Mouse (Mus musculus) midbrain, embryonic 14.5 days (tissue): ENCODE data around the gene Cyb5r4. TPM values are rescaled to one million over a fixed set of nuclear protein-coding genes. Genes with fewer than 3 reads are reported as not detected.
"Not testable (repeated sequence)": the region's sequence is repeated elsewhere in the genome, so short reads cannot be mapped to it uniquely, and the experiment has no call there.

Experiments used
- ATAC-seq: fragments of 200-750 bp; cut with Nextera tagmentation; 2 replicates; pipeline ENCODE4 v1.8.0; 2017; ENCODE audit warnings: moderate number of reproducible peaks, moderate library complexity; ENCODE audit not compliant: low FRiP score, low TSS enrichment
- DNase-seq: peaks from one replicate; pipeline ENCODE4 v3.0.0-alpha.2; 2015
- H3K27ac ChIP-seq: fragments of 300-500 bp; sonication (generic); replicated peaks from 2 replicates; pipeline ENCODE4 v1.5.1; 2014; ENCODE audit warnings: mild to moderate bottlenecking, low read depth, low read length, moderate library complexity
- H3K27me3 ChIP-seq: fragments of 300-500 bp; sonication (generic); 2 replicates; pipeline ENCODE4 v1.6.1; 2014; ENCODE audit warnings: low read length, control low read depth, mixed read lengths; ENCODE audit not compliant: control insufficient read depth, insufficient read depth
- H3K36me3 ChIP-seq: fragments of 300-500 bp; sonication (generic); 2 replicates; pipeline ENCODE4 v1.6.1; 2014; ENCODE audit warnings: low read length, control low read depth; ENCODE audit not compliant: control insufficient read depth, insufficient read depth
- H3K4me1 ChIP-seq: fragments of 300-500 bp; sonication (generic); 2 replicates; pipeline ENCODE4 v1.6.1; 2014; ENCODE audit warnings: mild to moderate bottlenecking, antibody characterized with exemption, low read length, control low read depth; ENCODE audit not compliant: control insufficient read depth, insufficient read depth
- H3K4me2 ChIP-seq: fragments of 300-500 bp; sonication (generic); 2 replicates; pipeline ENCODE4 v1.6.1; 2014; ENCODE audit warnings: mild to moderate bottlenecking, low read length, moderate library complexity
- H3K4me3 ChIP-seq: fragments of 300-500 bp; sonication (generic); replicated peaks from 2 replicates; pipeline ENCODE4 v1.5.1; 2014; ENCODE audit warnings: low read depth, low read length
- H3K9ac ChIP-seq: fragments of 300-500 bp; sonication (generic); replicated peaks from 2 replicates; pipeline ENCODE4 v1.6.1; 2014; ENCODE audit warnings: mild to moderate bottlenecking, low read length, moderate library complexity
- H3K9me3 ChIP-seq: fragments of 300-500 bp; sonication (generic); 2 replicates; pipeline ENCODE4 v1.6.1; 2016; ENCODE audit warnings: low read length, control low read depth, mixed read lengths; ENCODE audit not compliant: control insufficient read depth
- WGBS: fragments of 180-500 bp; shearing (Covaris S2); extraction: QIAGEN DNeasy Blood & Tissue Kit; methylation state at CpG from one replicate; pipeline ENCODE4 v1.1.7; 2014; 5-methylcytosine and 5-hydroxymethylcytosine counted together
- polyA plus RNA-seq: library from polyadenylated mRNA; unstranded; fragments of >200 nt; fragmentation: Nextera tagmentation; extraction: Ambion mirVana; gene quantifications from 2 replicates; pipeline ENCODE4 v1.2.1, GENCODE M21; 2014

Cyb5r4 gene
- polyA plus RNA-seq, 1 experiment from 2014 or later: 69.7 TPM

GRCm38 (mm10) chr9:87049425-87049824, 27.6 kb downstream of the Cyb5r4 start:
- no peaks in the 10 kb centered on the region for H3K9me3 ChIP-seq
- ATAC-seq (no peak), DNase-seq (peak; percentile 19)
- H3K4me1 ChIP-seq: no peaks in the 10 kb centered on the region
- no peak overlapping the region for H3K4me2 ChIP-seq
- no peak overlapping the region for H3K9ac ChIP-seq
- no peaks in the 10 kb centered on the region for H3K27me3 ChIP-seq
- H3K27ac ChIP-seq: no peak overlapping the region
- H3K4me3 ChIP-seq: no peak overlapping the region
- 75% methylated on average over 4 of the region's 4 CpGs for WGBS
- peaks cover 24% of the 10 kb centered on the region for H3K36me3 ChIP-seq

GRCm38 (mm10) chr9:87055547-87056235, 33.9 kb downstream of the Cyb5r4 start:
- 91% methylated on average over 11 of the region's 11 CpGs for WGBS

DNA sequence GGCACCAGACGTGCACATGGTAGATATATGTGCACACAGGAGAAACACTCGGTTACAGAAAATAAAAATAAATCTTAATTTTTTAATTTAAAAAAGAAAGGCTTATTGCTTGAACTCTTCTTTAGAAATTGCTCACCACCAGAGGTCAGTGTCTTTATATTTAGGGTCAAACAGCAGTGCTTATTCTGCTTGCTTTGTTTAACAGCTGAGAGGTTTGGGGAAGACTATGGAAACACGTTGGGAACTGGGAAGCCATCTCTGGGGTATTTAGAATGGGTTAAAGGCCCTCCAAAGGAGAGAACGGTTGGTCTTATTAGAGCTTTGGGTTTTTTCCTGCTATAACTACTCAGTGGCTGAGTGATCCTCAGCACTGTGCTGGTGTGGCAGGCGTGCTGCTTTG, 40.5 kb downstream of the Cyb5r4 start:
- no peak overlapping the region for H3K4me3 ChIP-seq
- H3K4me1 ChIP-seq: no peaks in the 10 kb centered on the region
- peaks cover 43% of the 10 kb centered on the region for H3K36me3 ChIP-seq
- no peak overlapping the region for H3K9ac ChIP-seq
- no peak overlapping the region for H3K27ac ChIP-seq
- H3K9me3 ChIP-seq: no peaks in the 10 kb centered on the region
- H3K27me3 ChIP-seq: no peaks in the 10 kb centered on the region
- DNase-seq: peak; percentile 53
- WGBS: 80% methylated on average over 5 of the region's 5 CpGs
- no peak overlapping the region for H3K4me2 ChIP-seq
- ATAC-seq: no peak

More at GRCm38 (mm10) chr9:87055547-87056235, 33.9 kb downstream of the Cyb5r4 start:
- no peaks in the 10 kb centered on the region for H3K4me1 ChIP-seq
- H3K9me3 ChIP-seq: no peaks in the 10 kb centered on the region
- ATAC-seq (no peak), DNase-seq (no peak)
- H3K27me3 ChIP-seq: no peaks in the 10 kb centered on the region
- H3K27ac ChIP-seq: no peak overlapping the region
- H3K4me2 ChIP-seq: no peak overlapping the region
- H3K4me3 ChIP-seq: no peak overlapping the region
- H3K9ac ChIP-seq: no peak overlapping the region
- H3K36me3 ChIP-seq: peaks cover 38% of the 10 kb centered on the region

DNA sequence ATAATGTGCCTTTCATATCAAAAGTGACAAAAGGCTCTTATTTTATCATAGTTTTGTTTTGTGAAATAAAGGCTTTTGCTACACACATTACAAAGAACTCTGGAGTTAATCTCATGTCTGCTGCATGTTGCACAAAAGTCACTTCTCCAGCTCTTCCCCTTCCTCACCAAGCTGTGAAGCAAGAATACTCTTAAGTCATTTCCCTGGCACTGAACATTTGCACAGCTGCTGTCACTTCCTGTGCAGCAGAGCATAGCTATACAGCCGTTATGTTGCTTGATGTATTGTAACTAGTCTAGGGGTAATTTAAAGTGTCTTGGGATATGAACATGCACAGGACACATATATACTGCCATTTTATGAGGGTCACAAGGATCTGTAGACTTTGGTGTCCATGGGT, 46.3 kb downstream of the Cyb5r4 start:
- Histone ChIP-seq H3K27me3 (no peaks in the 10 kb centered on the region), H3K4me3 (no peak overlapping the region), H3K9ac (no peak overlapping the region), H3K4me2 (no peak overlapping the region), H3K36me3 (peaks cover 35% of the 10 kb centered on the region), H3K4me1 (no peaks in the 10 kb centered on the region), H3K27ac (no peak overlapping the region), H3K9me3 (no peaks in the 10 kb centered on the region)
- DNase-seq (no peak), ATAC-seq (no peak)
- WGBS: 91% methylated on average over 1 of the region's 1 CpGs

DNA sequence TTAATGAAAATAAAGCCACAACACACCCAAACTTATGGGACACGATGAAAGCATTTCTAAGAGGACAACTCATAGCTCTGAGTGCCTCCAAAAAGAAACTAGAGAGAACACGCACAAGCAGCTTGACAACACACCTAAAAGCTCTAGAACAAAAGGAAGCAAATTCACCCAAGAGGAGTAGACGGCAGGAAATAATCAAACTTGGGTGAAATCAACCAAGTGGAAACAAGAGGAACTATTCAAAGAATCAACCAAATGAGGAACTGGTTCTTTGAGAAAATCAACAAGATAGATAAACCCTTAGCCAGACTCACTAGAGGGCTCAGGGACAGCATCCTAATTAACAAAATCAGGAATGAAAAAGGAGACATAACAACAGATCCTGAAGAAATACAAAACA, 49.8 kb downstream of the Cyb5r4 start:
- DNase-seq, H3K4me3 ChIP-seq, H3K9ac ChIP-seq, H3K27me3 ChIP-seq, H3K4me2 ChIP-seq, H3K27ac ChIP-seq, ATAC-seq, H3K4me1 ChIP-seq, H3K9me3 ChIP-seq: not testable (repeated sequence)
- peaks cover 28% of the 10 kb centered on the region for H3K36me3 ChIP-seq
- 92% methylated on average over 3 of the region's 3 CpGs for WGBS

DNA sequence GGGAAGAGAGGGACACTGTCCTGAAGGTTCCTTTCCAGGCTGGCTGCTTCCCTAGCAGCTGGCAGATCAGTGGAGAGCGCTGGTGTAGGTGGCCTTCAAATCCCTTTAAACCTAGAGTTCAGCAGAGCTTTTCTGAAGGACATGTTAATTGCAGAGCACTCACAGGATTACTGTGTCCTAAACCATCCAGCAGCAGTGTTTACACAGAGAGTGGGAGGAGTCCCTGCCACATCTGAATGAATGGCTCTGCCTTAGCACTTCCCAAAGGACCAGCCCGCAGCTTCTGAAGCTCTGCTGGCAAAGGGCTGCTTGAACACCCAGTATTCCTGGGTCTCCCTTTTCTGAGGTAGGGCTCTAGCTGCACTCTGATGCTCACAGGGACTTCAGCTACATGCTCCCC, 56.1 kb downstream of the Cyb5r4 start:
- ATAC-seq (no peak), DNase-seq (no peak)
- H3K27me3 ChIP-seq: no peaks in the 10 kb centered on the region
- no peak overlapping the region for H3K27ac ChIP-seq
- H3K36me3 ChIP-seq: peaks cover 4% of the 10 kb centered on the region; the same call in 1 of the 2 replicates
- no peaks in the 10 kb centered on the region for H3K4me1 ChIP-seq
- WGBS: 31% methylated on average over 2 of the region's 2 CpGs
- no peak overlapping the region for H3K4me3 ChIP-seq
- no peaks in the 10 kb centered on the region for H3K9me3 ChIP-seq
- H3K4me2 ChIP-seq: no peak overlapping the region
- no peak overlapping the region for H3K9ac ChIP-seq

DNA sequence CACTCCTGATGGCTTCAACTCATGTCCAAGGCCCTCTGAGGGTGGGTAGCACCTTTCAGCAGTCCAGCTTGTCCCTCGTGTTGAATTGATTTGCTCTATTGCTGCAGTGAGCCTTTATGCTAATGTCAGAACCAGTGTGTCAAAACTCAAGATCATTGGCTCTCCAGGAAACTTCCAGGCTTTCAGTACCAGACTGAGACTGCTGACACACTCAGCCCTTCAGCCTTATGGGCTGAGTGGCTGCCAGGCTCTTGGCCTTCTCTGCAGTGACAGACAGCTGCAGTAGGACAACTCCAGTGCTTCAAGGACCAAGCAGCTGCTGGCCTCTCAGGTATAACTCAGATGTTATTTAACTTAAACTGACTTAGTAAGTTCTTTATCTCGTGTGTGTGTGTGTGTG, 57.7 kb downstream of the Cyb5r4 start:
- 62% methylated on average over 2 of the region's 2 CpGs for WGBS
- H3K36me3 ChIP-seq: peaks cover 4% of the 10 kb centered on the region; the same call in 1 of the 2 replicates

GRCm38 (mm10) chr9:87086991-87087390, 65.2 kb downstream of the Cyb5r4 start:
- Histone ChIP-seq H3K27ac (no peak overlapping the region), H3K4me2 (no peak overlapping the region), H3K9me3 (no peaks in the 10 kb centered on the region), H3K36me3 (no peaks in the 10 kb centered on the region), H3K9ac (no peak overlapping the region), H3K27me3 (no peaks in the 10 kb centered on the region), H3K4me1 (no peaks in the 10 kb centered on the region), H3K4me3 (no peak overlapping the region)
- ATAC-seq (no peak), DNase-seq (no peak)
- WGBS: 86% methylated on average over 4 of the region's 4 CpGs

More for the DNA sequence above, 57.7 kb downstream of the Cyb5r4 start:
- no peaks in the 10 kb centered on the region for H3K27me3 ChIP-seq
- H3K9me3 ChIP-seq: no peaks in the 10 kb centered on the region
- H3K4me1 ChIP-seq: no peaks in the 10 kb centered on the region
- no peak overlapping the region for H3K4me2 ChIP-seq
- DNase-seq: no peak
- no peak overlapping the region for H3K9ac ChIP-seq
- no peak for ATAC-seq
- no peak overlapping the region for H3K4me3 ChIP-seq
- H3K27ac ChIP-seq: no peak overlapping the region

- no peak overlapping the region for H3K27ac ChIP-seq
- H3K36me3 ChIP-seq: no peaks in the 10 kb centered on the region
- no peaks in the 10 kb centered on the region for H3K9me3 ChIP-seq
- DNase-seq (no peak), ATAC-seq (no peak)
- 62% methylated on average over 2 of the region's 2 CpGs for WGBS
- no peak overlapping the region for H3K4me2 ChIP-seq
- H3K9ac ChIP-seq: no peak overlapping the region
- no peak overlapping the region for H3K4me3 ChIP-seq
- no peaks in the 10 kb centered on the region for H3K4me1 ChIP-seq
- no peaks in the 10 kb centered on the region for H3K27me3 ChIP-seq
These were observed 76.2 kb downstream of the Cyb5r4 start for GRCm38 (mm10) chr9:87097989-87098388.
